Mouse (Mus musculus): ENCODE measurements around the gene Fgfrl1.

The Fgfrl1 gene

GRCm38 (mm10) chr5:108703754-108704626, 11.8 kb downstream of the Fgfrl1 start:
- DNase-seq (ENCODE audit: low read depth, low spot score): no peak
- no peaks in the 10 kb centered on the region for H3K36me3 ChIP-seq (ENCODE audit: control insufficient read depth, insufficient read depth, low read length, poor library complexity, severe bottlenecking)

GRCm38 (mm10) chr5:108707758-108708157, 15.6 kb downstream of the Fgfrl1 start:
- Histone ChIP-seq H3K36me3 (ENCODE audit: control insufficient read depth, insufficient read depth, low read length, poor library complexity, severe bottlenecking) (no peaks in the 10 kb centered on the region), H3K27me3 (ENCODE audit: control insufficient read depth, insufficient read depth, low read length, poor library complexity, severe bottlenecking) (no peaks in the 10 kb centered on the region)
- DNase-seq (ENCODE audit: low read depth, low spot score): no peak

More at GRCm38 (mm10) chr5:108703754-108704626, 11.8 kb downstream of the Fgfrl1 start:
- H3K27me3 ChIP-seq (ENCODE audit: control insufficient read depth, insufficient read depth, low read length, poor library complexity, severe bottlenecking): no peaks in the 10 kb centered on the region

- Histone ChIP-seq H3K36me3 (ENCODE audit: control insufficient read depth, insufficient read depth, low read length, poor library complexity, severe bottlenecking) (no peaks in the 10 kb centered on the region), H3K27me3 (ENCODE audit: control insufficient read depth, insufficient read depth, low read length, poor library complexity, severe bottlenecking) (no peaks in the 10 kb centered on the region)
- DNase-seq (ENCODE audit: low read depth, low spot score): no peak
These were observed 16.2 kb downstream of the Fgfrl1 start for GRCm38 (mm10) chr5:108708419-108708818.

GRCm38 (mm10) chr5:108708981-108709731, 17.0 kb downstream of the Fgfrl1 start:
- no peak for DNase-seq (ENCODE audit: low read depth, low spot score)
- Histone ChIP-seq H3K27me3 (ENCODE audit: control insufficient read depth, insufficient read depth, low read length, poor library complexity, severe bottlenecking) (no peaks in the 10 kb centered on the region), H3K36me3 (ENCODE audit: control insufficient read depth, insufficient read depth, low read length, poor library complexity, severe bottlenecking) (no peaks in the 10 kb centered on the region)

- no peaks in the 10 kb centered on the region for H3K36me3 ChIP-seq (ENCODE audit: control insufficient read depth, insufficient read depth, low read length, poor library complexity, severe bottlenecking)
- no peaks in the 10 kb centered on the region for H3K27me3 ChIP-seq (ENCODE audit: control insufficient read depth, insufficient read depth, low read length, poor library complexity, severe bottlenecking)
- DNase-seq (ENCODE audit: low read depth, low spot score): no peak
These were observed 19.8 kb downstream of the Fgfrl1 start for GRCm38 (mm10) chr5:108711968-108712367.

- Histone ChIP-seq H3K36me3 (ENCODE audit: control insufficient read depth, insufficient read depth, low read length, poor library complexity, severe bottlenecking) (no peaks in the 10 kb centered on the region), H3K27me3 (ENCODE audit: control insufficient read depth, insufficient read depth, low read length, poor library complexity, severe bottlenecking) (no peaks in the 10 kb centered on the region)
- DNase-seq (ENCODE audit: low read depth, low spot score): no peak
These were observed 20.9 kb downstream of the Fgfrl1 start for GRCm38 (mm10) chr5:108713096-108713495.

- H3K36me3 ChIP-seq (ENCODE audit: control insufficient read depth, insufficient read depth, low read length, poor library complexity, severe bottlenecking): no peaks in the 10 kb centered on the region
- H3K27me3 ChIP-seq (ENCODE audit: control insufficient read depth, insufficient read depth, low read length, poor library complexity, severe bottlenecking): no peaks in the 10 kb centered on the region
- no peak for DNase-seq (ENCODE audit: low read depth, low spot score)
These were observed 21.5 kb downstream of the Fgfrl1 start for GRCm38 (mm10) chr5:108713691-108714090.

GRCm38 (mm10) chr5:108714149-108714548, 22.0 kb downstream of the Fgfrl1 start:
- no peaks in the 10 kb centered on the region for H3K27me3 ChIP-seq (ENCODE audit: control insufficient read depth, insufficient read depth, low read length, poor library complexity, severe bottlenecking)
- DNase-seq (ENCODE audit: low read depth, low spot score): no peak
- H3K36me3 ChIP-seq (ENCODE audit: control insufficient read depth, insufficient read depth, low read length, poor library complexity, severe bottlenecking): no peaks in the 10 kb centered on the region

- no peaks in the 10 kb centered on the region for H3K27me3 ChIP-seq (ENCODE audit: control insufficient read depth, insufficient read depth, low read length, poor library complexity, severe bottlenecking)
- DNase-seq (ENCODE audit: low read depth, low spot score): no peak
- no peaks in the 10 kb centered on the region for H3K36me3 ChIP-seq (ENCODE audit: control insufficient read depth, insufficient read depth, low read length, poor library complexity, severe bottlenecking)
These were observed 23.8 kb downstream of the Fgfrl1 start for GRCm38 (mm10) chr5:108715974-108716373.

GRCm38 (mm10) chr5:108718051-108718450, 25.9 kb downstream of the Fgfrl1 start:
- Histone ChIP-seq H3K36me3 (ENCODE audit: control insufficient read depth, insufficient read depth, low read length, poor library complexity, severe bottlenecking) (no peaks in the 10 kb centered on the region), H3K27me3 (ENCODE audit: control insufficient read depth, insufficient read depth, low read length, poor library complexity, severe bottlenecking) (no peaks in the 10 kb centered on the region)
- no peak for DNase-seq (ENCODE audit: low read depth, low spot score)

GRCm38 (mm10) chr5:108719761-108720160, 27.6 kb downstream of the Fgfrl1 start:
- DNase-seq (ENCODE audit: low read depth, low spot score): no peak
- no peaks in the 10 kb centered on the region for H3K36me3 ChIP-seq (ENCODE audit: control insufficient read depth, insufficient read depth, low read length, poor library complexity, severe bottlenecking)
- no peaks in the 10 kb centered on the region for H3K27me3 ChIP-seq (ENCODE audit: control insufficient read depth, insufficient read depth, low read length, poor library complexity, severe bottlenecking)

- H3K36me3 ChIP-seq (ENCODE audit: control insufficient read depth, insufficient read depth, low read length, poor library complexity, severe bottlenecking): no peaks in the 10 kb centered on the region
- H3K27me3 ChIP-seq (ENCODE audit: control insufficient read depth, insufficient read depth, low read length, poor library complexity, severe bottlenecking): no peaks in the 10 kb centered on the region
- no peak for DNase-seq (ENCODE audit: low read depth, low spot score)
These were observed 31.8 kb downstream of the Fgfrl1 start for GRCm38 (mm10) chr5:108724006-108724405.

- no peaks in the 10 kb centered on the region for H3K27me3 ChIP-seq (ENCODE audit: control insufficient read depth, insufficient read depth, low read length, poor library complexity, severe bottlenecking)
- DNase-seq (ENCODE audit: low read depth, low spot score): peak; percentile 58
These were observed 34.5 kb downstream of the Fgfrl1 start for GRCm38 (mm10) chr5:108726557-108727248.

GRCm38 (mm10) chr5:108727425-108727824, 35.2 kb downstream of the Fgfrl1 start:
- Histone ChIP-seq H3K27me3 (ENCODE audit: control insufficient read depth, insufficient read depth, low read length, poor library complexity, severe bottlenecking) (no peaks in the 10 kb centered on the region), H3K36me3 (ENCODE audit: control insufficient read depth, insufficient read depth, low read length, poor library complexity, severe bottlenecking) (no peaks in the 10 kb centered on the region)
- DNase-seq (ENCODE audit: low read depth, low spot score): no peak

More at GRCm38 (mm10) chr5:108726557-108727248, 34.5 kb downstream of the Fgfrl1 start:
- no peaks in the 10 kb centered on the region for H3K36me3 ChIP-seq (ENCODE audit: control insufficient read depth, insufficient read depth, low read length, poor library complexity, severe bottlenecking)

GRCm38 (mm10) chr5:108741844-108742243, 49.7 kb downstream of the Fgfrl1 start:
- Histone ChIP-seq H3K27me3 (ENCODE audit: control insufficient read depth, insufficient read depth, low read length, poor library complexity, severe bottlenecking) (no peaks in the 10 kb centered on the region), H3K36me3 (ENCODE audit: control insufficient read depth, insufficient read depth, low read length, poor library complexity, severe bottlenecking) (no peaks in the 10 kb centered on the region)
- DNase-seq (ENCODE audit: low read depth, low spot score): no peak

All from splenic B cell, adult 2 months (primary cell).